Mouse (Mus musculus) intestine, embryonic 16.5 days (tissue): ENCODE data around the gene Psma7. TPM values are rescaled to one million over a fixed set of nuclear protein-coding genes. Genes with fewer than 3 reads are reported as not detected.
A peak's percentile ranks its signal among the peaks of the same experiment; 100 is the strongest.

Experiments used
- ATAC-seq: fragments of 200-750 bp; cut with Nextera tagmentation; 2 replicates; pipeline ENCODE4 v1.8.0; 2017; ENCODE audit warnings: moderate TSS enrichment, moderate library complexity
- H3K27ac ChIP-seq: fragments of 300-500 bp; sonication (generic); 2 replicates; pipeline ENCODE4 v1.5.1; 2014; ENCODE audit warnings: mild to moderate bottlenecking, low read length
- H3K27me3 ChIP-seq: fragments of 300-500 bp; sonication (generic); replicated peaks from 2 replicates; pipeline ENCODE4 v1.6.1; 2014; ENCODE audit warnings: low read length, control low read depth, mixed read lengths; ENCODE audit not compliant: control insufficient read depth, insufficient read depth
- H3K36me3 ChIP-seq: fragments of 300-500 bp; sonication (generic); 2 replicates; pipeline ENCODE4 v1.6.1; 2014; ENCODE audit warnings: low read length, control low read depth; ENCODE audit not compliant: control insufficient read depth, insufficient read depth
- H3K4me1 ChIP-seq: fragments of 300-500 bp; sonication (generic); 2 replicates; pipeline ENCODE4 v1.6.1; 2014; ENCODE audit warnings: low read length, control low read depth, mixed read lengths; ENCODE audit not compliant: control insufficient read depth, insufficient read depth
- H3K4me2 ChIP-seq: fragments of 300-500 bp; sonication (generic); 2 replicates; pipeline ENCODE4 v1.6.1; 2014; ENCODE audit warnings: low read depth, low read length, control low read depth
- H3K4me3 ChIP-seq: fragments of 300-500 bp; sonication (generic); 2 replicates; pipeline ENCODE4 v1.5.1; 2014; ENCODE audit warnings: mild to moderate bottlenecking, low read length
- H3K9ac ChIP-seq: fragments of 300-500 bp; sonication (generic); 2 replicates; pipeline ENCODE4 v1.6.1; 2014; ENCODE audit warnings: low read depth, low read length
- H3K9me3 ChIP-seq: fragments of 300-500 bp; sonication (generic); 2 replicates; pipeline ENCODE4 v1.6.1; 2016; ENCODE audit warnings: low read length, control low read depth; ENCODE audit not compliant: control insufficient read depth
- WGBS: fragments of 180-500 bp; shearing (Covaris S2); extraction: QIAGEN DNeasy Blood & Tissue Kit; methylation state at CpG from one replicate; pipeline ENCODE4 v1.1.7; 2014; 5-methylcytosine and 5-hydroxymethylcytosine counted together
- polyA plus RNA-seq: library from polyadenylated mRNA; unstranded; fragments of >200 nt; fragmentation: Nextera tagmentation; extraction: Ambion mirVana; gene quantifications from 2 replicates; pipeline ENCODE4 v1.2.1, GENCODE M21; 2015

Gene Psma7
- 515 and 554 TPM in 2 replicates for polyA plus RNA-seq

GRCm38 (mm10) chr2:180042256-180042857, at the start of gene Psma7, which contains the start of gene Ss18l1:
Psma7 (minus strand) TSS chr2:180042433.
Ss18l1 (plus strand) TSS chr2:180042509.
- peak within 1 kb of the TSS; percentile 99 for H3K4me3 ChIP-seq
- H3K4me2 ChIP-seq = peak within 1 kb of the TSS; percentile 90
- peak; percentile 97 for ATAC-seq
- peaks cover 21% of the 10 kb centered on the region for H3K4me1 ChIP-seq
- no peaks in the 10 kb centered on the region for H3K27me3 ChIP-seq
- peak within 1 kb of the TSS; percentile 84 for H3K27ac ChIP-seq
- peaks cover 15% of the 10 kb centered on the region for H3K36me3 ChIP-seq
- no peaks in the 10 kb centered on the region for H3K9me3 ChIP-seq
- H3K9ac ChIP-seq = peak within 1 kb of the TSS; percentile 91
- WGBS = under 1% methylated on average over 78 of the region's 78 CpGs

GRCm38 (mm10) chr2:180090285-180090684, 48.1 kb upstream of the Psma7 start:
- Histone ChIP-seq H3K36me3 (no peaks in the 10 kb centered on the region), H3K27me3 (no peaks in the 10 kb centered on the region; the same call in 1 of the 2 replicates), H3K9me3 (no peaks in the 10 kb centered on the region), H3K27ac (no peak overlapping the region), H3K9ac (no peak overlapping the region), H3K4me1 (no peaks in the 10 kb centered on the region), H3K4me2 (no peak overlapping the region), H3K4me3 (no peak overlapping the region)
- no peak for ATAC-seq
- WGBS = 65% methylated on average over 11 of the region's 11 CpGs

- H3K9me3 ChIP-seq = no peaks in the 10 kb centered on the region
- H3K4me1 ChIP-seq = no peaks in the 10 kb centered on the region
- H3K36me3 ChIP-seq = no peaks in the 10 kb centered on the region
- no peak overlapping the region for H3K4me2 ChIP-seq
- 89% methylated on average over 4 of the region's 4 CpGs for WGBS
- H3K27me3 ChIP-seq = no peaks in the 10 kb centered on the region; the same call in 1 of the 2 replicates
- H3K27ac ChIP-seq = no peak overlapping the region
- H3K9ac ChIP-seq = no peak overlapping the region
- no peak overlapping the region for H3K4me3 ChIP-seq
- no peak for ATAC-seq
Observed at GRCm38 (mm10) chr2:180087472-180087871, 45.2 kb upstream of the Psma7 start.

GRCm38 (mm10) chr2:180086637-180087027, 44.4 kb upstream of the Psma7 start:
- H3K36me3 ChIP-seq = peaks cover 5% of the 10 kb centered on the region; the same call in 1 of the 2 replicates

GRCm38 (mm10) chr2:180085926-180086636, 43.8 kb upstream of the Psma7 start:
- no peaks in the 10 kb centered on the region; the same call in 1 of the 2 replicates for H3K27me3 ChIP-seq
- no peak for ATAC-seq

More at GRCm38 (mm10) chr2:180086637-180087027, 44.4 kb upstream of the Psma7 start:
- no peaks in the 10 kb centered on the region for H3K9me3 ChIP-seq
- H3K4me2 ChIP-seq = no peak overlapping the region
- no peaks in the 10 kb centered on the region for H3K4me1 ChIP-seq
- no peak for ATAC-seq
- no peaks in the 10 kb centered on the region; the same call in 1 of the 2 replicates for H3K27me3 ChIP-seq
- WGBS = 91% methylated on average over 5 of the region's 5 CpGs
- H3K4me3 ChIP-seq = no peak overlapping the region
- no peak overlapping the region for H3K27ac ChIP-seq
- H3K9ac ChIP-seq = no peak overlapping the region

GRCm38 (mm10) chr2:180084565-180084964, 42.3 kb upstream of the Psma7 start:
- Histone ChIP-seq H3K9ac (no peak overlapping the region), H3K27me3 (no peaks in the 10 kb centered on the region), H3K36me3 (peaks cover 5% of the 10 kb centered on the region; the same call in 1 of the 2 replicates), H3K9me3 (no peaks in the 10 kb centered on the region), H3K4me2 (no peak overlapping the region), H3K4me1 (no peaks in the 10 kb centered on the region), H3K27ac (no peak overlapping the region), H3K4me3 (no peak overlapping the region)
- WGBS = 37% methylated on average over 3 of the region's 3 CpGs
- no peak for ATAC-seq

More at GRCm38 (mm10) chr2:180085926-180086636, 43.8 kb upstream of the Psma7 start:
- Histone ChIP-seq H3K27ac (no peak overlapping the region), H3K4me3 (no peak overlapping the region), H3K36me3 (peaks cover 5% of the 10 kb centered on the region; the same call in 1 of the 2 replicates), H3K4me1 (no peaks in the 10 kb centered on the region), H3K9me3 (no peaks in the 10 kb centered on the region), H3K4me2 (no peak overlapping the region), H3K9ac (no peak overlapping the region)
- 69% methylated on average over 16 of the region's 16 CpGs for WGBS

GRCm38 (mm10) chr2:180083063-180083462, 40.8 kb upstream of the Psma7 start:
- Histone ChIP-seq H3K4me3 (no peak overlapping the region), H3K36me3 (peaks cover 5% of the 10 kb centered on the region; the same call in 1 of the 2 replicates), H3K27me3 (no peaks in the 10 kb centered on the region), H3K4me2 (no peak overlapping the region), H3K9ac (no peak overlapping the region), H3K4me1 (no peaks in the 10 kb centered on the region), H3K27ac (no peak overlapping the region), H3K9me3 (no peaks in the 10 kb centered on the region)
- no peak for ATAC-seq
- 91% methylated on average over 10 of the region's 10 CpGs for WGBS

GRCm38 (mm10) chr2:180080680-180081079, 38.4 kb upstream of the Psma7 start:
- no peak overlapping the region for H3K4me3 ChIP-seq
- no peaks in the 10 kb centered on the region for H3K4me1 ChIP-seq
- no peak overlapping the region for H3K9ac ChIP-seq
- no peak overlapping the region for H3K4me2 ChIP-seq
- 80% methylated on average over 8 of the region's 8 CpGs for WGBS
- H3K27me3 ChIP-seq = no peaks in the 10 kb centered on the region
- H3K9me3 ChIP-seq = no peaks in the 10 kb centered on the region
- peaks cover 8% of the 10 kb centered on the region; the same call in 1 of the 2 replicates for H3K36me3 ChIP-seq
- no peak for ATAC-seq
- no peak overlapping the region for H3K27ac ChIP-seq

GRCm38 (mm10) chr2:180077622-180078021, 35.4 kb upstream of the Psma7 start:
- Histone ChIP-seq H3K27ac (no peak overlapping the region), H3K9me3 (no peaks in the 10 kb centered on the region), H3K27me3 (no peaks in the 10 kb centered on the region), H3K9ac (no peak overlapping the region), H3K4me1 (no peaks in the 10 kb centered on the region), H3K4me3 (no peak overlapping the region), H3K4me2 (no peak overlapping the region), H3K36me3 (peaks cover 8% of the 10 kb centered on the region; the same call in 1 of the 2 replicates)
- ATAC-seq = no peak
- WGBS = 75% methylated on average over 3 of the region's 3 CpGs
